Mouse (Mus musculus): Measurements from ENCODE around the gene Dimt1.

GRCm38 (mm10) chr13:106961496-106961895 is 14.6 kb downstream of the Dimt1 start:
- no peak for TF ChIP-seq CTCF (IDR thresholded peaks at IDR 0.05; ENCODE audit: low read depth)
- no peak for TF ChIP-seq EP300 (IDR thresholded peaks at IDR 0.05; ENCODE audit: low read depth)

Measured in heart, postnatal 0 days (tissue).